Mouse (Mus musculus) neural tube, embryonic 13.5 days (tissue): ENCODE data around the gene Cd151. TPM values are rescaled to one million over a fixed set of nuclear protein-coding genes. Genes with fewer than 3 reads are reported as not detected.
"Not testable (repeated sequence)": the region's sequence is repeated elsewhere in the genome, so short reads cannot be mapped to it uniquely, and the experiment has no call there.

ENCODE experiments used
- ATAC-seq: fragments of 200-750 bp; cut with Nextera tagmentation; 2 replicates; pipeline ENCODE4 v1.8.0; 2017; ENCODE audit warnings: low read depth, mild to moderate bottlenecking, moderate TSS enrichment, moderate library complexity
- H3K27ac ChIP-seq: fragments of 300-500 bp; sonication (generic); replicated peaks from 2 replicates; pipeline ENCODE4 v1.5.1; 2015; ENCODE audit warnings: moderate library complexity, mild to moderate bottlenecking, inconsistent platforms
- H3K27me3 ChIP-seq: fragments of 300-500 bp; sonication (generic); 2 replicates; pipeline ENCODE4 v1.6.1; 2015; ENCODE audit warnings: mild to moderate bottlenecking, inconsistent platforms
- H3K36me3 ChIP-seq: fragments of 300-500 bp; sonication (generic); 2 replicates; pipeline ENCODE4 v1.6.1; 2015; ENCODE audit warnings: mild to moderate bottlenecking, inconsistent platforms
- H3K4me1 ChIP-seq: fragments of 300-500 bp; sonication (generic); replicated peaks from 2 replicates; pipeline ENCODE4 v1.6.1; 2015; ENCODE audit warnings: inconsistent platforms
- H3K4me2 ChIP-seq: fragments of 300-500 bp; sonication (generic); 2 replicates; pipeline ENCODE4 v1.6.1; 2015; ENCODE audit warnings: inconsistent platforms, mild to moderate bottlenecking, moderate library complexity
- H3K4me3 ChIP-seq: fragments of 300-500 bp; sonication (generic); 2 replicates; pipeline ENCODE4 v1.5.1; 2015; ENCODE audit warnings: mild to moderate bottlenecking, inconsistent platforms
- H3K9ac ChIP-seq: fragments of 300-500 bp; sonication (generic); 2 replicates; pipeline ENCODE4 v1.6.1; 2015; ENCODE audit warnings: moderate library complexity, mild to moderate bottlenecking, inconsistent platforms
- H3K9me3 ChIP-seq: fragments of 300-500 bp; sonication (generic); 2 replicates; pipeline ENCODE4 v1.6.1; 2016; ENCODE audit warnings: inconsistent platforms
- WGBS: fragments of 180-500 bp; shearing (Covaris S2); methylation state at CpG from one replicate; pipeline ENCODE4 v1.1.7; 2015; 5-methylcytosine and 5-hydroxymethylcytosine counted together
- polyA plus RNA-seq: library from polyadenylated mRNA; unstranded; fragments of >200 nt; fragmentation: Nextera tagmentation; extraction: Ambion mirVana; gene quantifications from 2 replicates; pipeline ENCODE4 v1.2.1, GENCODE M21; 2015

Gene Cd151
- polyA plus RNA-seq, 1 experiment from 2014 or later = 22.7 TPM

GRCm38 (mm10) chr7:141438201-141438968 is 28.8 kb upstream of the Cd151 start:
- H3K27ac ChIP-seq = peak overlapping the region; percentile 82; the same call in 1 of the 2 replicates
- H3K27me3 ChIP-seq = no peaks in the 10 kb centered on the region
- WGBS = 90% methylated on average over 12 of the region's 12 CpGs
- peaks cover 70% of the 10 kb centered on the region for H3K4me1 ChIP-seq
- no peak overlapping the region; the same call in 1 of the 2 replicates for H3K4me3 ChIP-seq
- H3K9me3 ChIP-seq = no peaks in the 10 kb centered on the region
- peaks cover 6% of the 10 kb centered on the region; the same call in 1 of the 2 replicates for H3K36me3 ChIP-seq
- H3K9ac ChIP-seq = peak overlapping the region; percentile 89; the same call in 1 of the 2 replicates
- H3K4me2 ChIP-seq = peak overlapping the region; percentile 95; the same call in 1 of the 2 replicates
- ATAC-seq = no peak

GRCm38 (mm10) chr7:141439140-141439679 is 28.0 kb upstream of the Cd151 start:
- Histone ChIP-seq H3K27ac (no peak overlapping the region), H3K36me3 (no peaks in the 10 kb centered on the region; the same call in 1 of the 2 replicates), H3K27me3 (no peaks in the 10 kb centered on the region), H3K9ac (0 out of 2 replicates have a peak overlapping the region, but pooled peaks have one; percentile 0), H3K4me2 (no peak overlapping the region), H3K9me3 (no peaks in the 10 kb centered on the region), H3K4me1 (peaks cover 70% of the 10 kb centered on the region), H3K4me3 (no peak overlapping the region)
- ATAC-seq = no peak
- WGBS = 94% methylated on average over 10 of the region's 10 CpGs

GRCm38 (mm10) chr7:141439811-141440210 is 27.4 kb upstream of the Cd151 start:
- H3K9me3 ChIP-seq = no peaks in the 10 kb centered on the region
- ATAC-seq = no peak
- H3K4me2 ChIP-seq = no peak overlapping the region
- 97% methylated on average over 11 of the region's 11 CpGs for WGBS
- H3K4me1 ChIP-seq = peaks cover 66% of the 10 kb centered on the region
- no peak overlapping the region for H3K27ac ChIP-seq
- no peak overlapping the region for H3K4me3 ChIP-seq
- no peaks in the 10 kb centered on the region for H3K27me3 ChIP-seq
- H3K9ac ChIP-seq = no peak overlapping the region
- no peaks in the 10 kb centered on the region; the same call in 1 of the 2 replicates for H3K36me3 ChIP-seq

GRCm38 (mm10) chr7:141440613-141441012 is 26.6 kb upstream of the Cd151 start:
- no peak overlapping the region for H3K27ac ChIP-seq
- H3K36me3 ChIP-seq = no peaks in the 10 kb centered on the region; the same call in 1 of the 2 replicates
- no peak overlapping the region for H3K4me3 ChIP-seq
- ATAC-seq = no peak
- no peaks in the 10 kb centered on the region for H3K27me3 ChIP-seq
- peak overlapping the region; percentile 26; the same call in 1 of the 2 replicates for H3K9ac ChIP-seq
- no peaks in the 10 kb centered on the region for H3K9me3 ChIP-seq
- WGBS = 24% methylated on average over 6 of the region's 6 CpGs
- H3K4me2 ChIP-seq = no peak overlapping the region
- peaks cover 58% of the 10 kb centered on the region for H3K4me1 ChIP-seq

- Histone ChIP-seq H3K4me2 (no peak overlapping the region), H3K9ac (0 out of 2 replicates have a peak overlapping the region, but pooled peaks have one; percentile 5), H3K4me3 (no peak overlapping the region), H3K27me3 (no peaks in the 10 kb centered on the region), H3K9me3 (no peaks in the 10 kb centered on the region), H3K4me1 (peaks cover 49% of the 10 kb centered on the region), H3K27ac (no peak overlapping the region), H3K36me3 (no peaks in the 10 kb centered on the region; the same call in 1 of the 2 replicates)
- WGBS = 89% methylated on average over 9 of the region's 9 CpGs
- no peak for ATAC-seq
Observed at GRCm38 (mm10) chr7:141441460-141441859, 25.7 kb upstream of the Cd151 start.

GRCm38 (mm10) chr7:141442199-141442598 is 25.0 kb upstream of the Cd151 start:
- Histone ChIP-seq H3K4me1 (peaks cover 42% of the 10 kb centered on the region), H3K9me3 (no peaks in the 10 kb centered on the region), H3K27ac (no peak overlapping the region), H3K27me3 (no peaks in the 10 kb centered on the region), H3K4me2 (peak overlapping the region; percentile 67; the same call in 1 of the 2 replicates), H3K36me3 (no peaks in the 10 kb centered on the region; the same call in 1 of the 2 replicates), H3K9ac (peak overlapping the region; percentile 62; the same call in 1 of the 2 replicates), H3K4me3 (no peak overlapping the region)
- 95% methylated on average over 13 of the region's 13 CpGs for WGBS
- ATAC-seq = no peak

- Histone ChIP-seq H3K27me3 (no peaks in the 10 kb centered on the region), H3K36me3 (no peaks in the 10 kb centered on the region; the same call in 1 of the 2 replicates), H3K9me3 (no peaks in the 10 kb centered on the region), H3K27ac (no peak overlapping the region), H3K4me3 (peak overlapping the region; percentile 37), H3K4me1 (peaks cover 41% of the 10 kb centered on the region), H3K4me2 (peak overlapping the region; percentile 67), H3K9ac (peak overlapping the region; percentile 62)
- 23% methylated on average over 12 of the region's 12 CpGs for WGBS
- no peak for ATAC-seq
Observed at GRCm38 (mm10) chr7:141443081-141443821, 23.9 kb upstream of the Cd151 start.

GRCm38 (mm10) chr7:141443828-141444237 is 23.4 kb upstream of the Cd151 start, which contains the start of gene Pidd1:
Pidd1 (minus strand) TSS chr7:141444025.
- WGBS = under 1% methylated on average over 25 of the region's 25 CpGs
- H3K36me3 ChIP-seq = peaks cover 5% of the 10 kb centered on the region; the same call in 1 of the 2 replicates
- peak within 1 kb of the TSS; percentile 62 for H3K9ac ChIP-seq
- ATAC-seq = no peak
- peak within 1 kb of the TSS; percentile 37 for H3K4me3 ChIP-seq
- H3K27ac ChIP-seq = no peak within 1 kb of the TSS
- no peaks in the 10 kb centered on the region for H3K27me3 ChIP-seq
- H3K4me1 ChIP-seq = peaks cover 47% of the 10 kb centered on the region
- H3K4me2 ChIP-seq = peak within 1 kb of the TSS; percentile 67
- no peaks in the 10 kb centered on the region for H3K9me3 ChIP-seq

- H3K4me3 ChIP-seq = not testable (repeated sequence)
Observed at GRCm38 (mm10) chr7:141446374-141446773, 20.8 kb upstream of the Cd151 start.

GRCm38 (mm10) chr7:141447110-141447991 is 19.8 kb upstream of the Cd151 start, which contains the start of gene Rplp2:
Rplp2 (plus strand) TSS chr7:141447370.
- peak within 1 kb of the TSS; percentile 95 for H3K27ac ChIP-seq
- under 1% methylated on average over 63 of the region's 63 CpGs for WGBS

More at GRCm38 (mm10) chr7:141446374-141446773, 20.8 kb upstream of the Cd151 start:
- Histone ChIP-seq H3K4me2 (peak overlapping the region; percentile 88; the same call in 1 of the 2 replicates), H3K36me3 (peaks cover 30% of the 10 kb centered on the region), H3K4me1 (peaks cover 42% of the 10 kb centered on the region)
- WGBS = 86% methylated on average over 3 of the region's 3 CpGs
- not testable (repeated sequence) for ATAC-seq, H3K9ac ChIP-seq, H3K27me3 ChIP-seq, H3K27ac ChIP-seq, H3K9me3 ChIP-seq

GRCm38 (mm10) chr7:141451928-141452327 is 15.3 kb upstream of the Cd151 start:
- peaks cover 41% of the 10 kb centered on the region for H3K36me3 ChIP-seq
- H3K27ac ChIP-seq = no peak overlapping the region
- H3K27me3 ChIP-seq = no peaks in the 10 kb centered on the region
- H3K4me2 ChIP-seq = no peak overlapping the region
- peaks cover 37% of the 10 kb centered on the region for H3K4me1 ChIP-seq
- no peak overlapping the region for H3K4me3 ChIP-seq
- ATAC-seq = no peak
- no peaks in the 10 kb centered on the region for H3K9me3 ChIP-seq
- no peak overlapping the region for H3K9ac ChIP-seq

More at GRCm38 (mm10) chr7:141447110-141447991, 19.8 kb upstream of the Cd151 start, which contains the start of gene Rplp2:
- Histone ChIP-seq H3K4me2 (peak within 1 kb of the TSS; percentile 88), H3K27me3 (no peaks in the 10 kb centered on the region), H3K36me3 (peaks cover 40% of the 10 kb centered on the region), H3K4me1 (peaks cover 33% of the 10 kb centered on the region), H3K9me3 (no peaks in the 10 kb centered on the region), H3K9ac (peak within 1 kb of the TSS; percentile 95), H3K4me3 (peak within 1 kb of the TSS; percentile 81)
- ATAC-seq = peak; percentile 94
